Mouse (Mus musculus) liver, embryonic 14.5 days (tissue): ENCODE measurements around the gene Dpf3.

ENCODE experiments used
- CTCF ChIP-seq: IDR thresholded peaks from 2 replicates; pipeline ENCODE4 v1.5.1; 2016; ENCODE audit warnings: antibody characterized with exemption, low read depth, control low read depth
- EP300 ChIP-seq: IDR thresholded peaks from 2 replicates; pipeline ENCODE4 v1.6.1; 2016; ENCODE audit warnings: antibody characterized with exemption, low read depth

- no peak for TF ChIP-seq CTCF
- TF ChIP-seq EP300: no peak
Measured at GRCm38 (mm10) chr12:83487476-83487991, at the start of gene Dpf3.
